In the genomic region with DNA sequence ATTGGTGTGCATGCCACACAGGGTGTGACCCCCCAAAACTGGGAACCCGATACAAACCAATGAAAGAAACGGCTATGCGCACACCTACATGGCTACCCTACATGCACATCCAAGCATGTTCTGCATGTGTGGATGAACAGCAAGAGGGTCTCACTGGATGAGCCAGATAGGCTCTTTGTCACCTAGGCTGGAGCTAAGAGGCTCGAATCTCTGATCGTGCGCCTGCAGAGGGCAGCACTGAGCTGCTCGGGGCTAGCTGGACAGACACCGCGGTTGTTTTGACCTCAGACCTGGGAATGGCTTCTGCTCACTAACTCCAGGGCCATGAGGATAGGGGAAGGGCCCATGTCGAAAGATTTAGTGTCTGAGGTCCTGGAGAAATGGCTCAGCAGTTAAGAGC, we compare ENCODE assay signal across 10 mouse cellular contexts. TPM values are rescaled to one million over a fixed set of nuclear protein-coding genes. Genes with fewer than 3 reads are reported as not detected.
DNase-seq lines count a peak whose midpoint lies in the region; ATAC-seq lines count a peak whose summit lies in the region.
"Had no signal": no experiment of that assay in that cellular context is flagged by ENCODE, and none has a peak within 500 bp of the region (broad histone marks: within the 10 kb centered on the region; RNA-seq: fewer than 3 reads in every experiment).

No protein-coding gene starts in this region.

- ATAC-seq in cerebellum, adult (ENCODE audit: insufficient number of reproducible peaks, low FRiP score, low TSS enrichment) = no peak
- peak; percentile 37; the same call in 1 of the 2 replicates for ATAC-seq in forebrain, embryonic 15.5 days (replicated peaks)
- ATAC-seq in hindbrain, embryonic 14.5 days (ENCODE audit: low FRiP score) = peak; percentile 17; the same call in 1 of the 2 replicates
- 0 out of 2 replicates have a peak, but pooled peaks have one; percentile 49 for ATAC-seq in midbrain, embryonic 15.5 days (replicated peaks)
- ATAC-seq: Patski had no signal

- H3K4me3 ChIP-seq in forebrain, embryonic 15.5 days = no peak overlapping the region
- no peak overlapping the region for H3K4me3 ChIP-seq in hindbrain, embryonic 14.5 days (replicated peaks; ENCODE audit: low read length)
- no peak overlapping the region for H3K4me3 ChIP-seq in midbrain, embryonic 15.5 days
- H3K4me3 ChIP-seq: lung, embryonic 15.5 days had no signal

- no peak overlapping the region for H3K9ac ChIP-seq in forebrain, embryonic 15.5 days (replicated peaks)
- H3K9ac ChIP-seq in hindbrain, embryonic 14.5 days = no peak overlapping the region
- no peak overlapping the region for H3K9ac ChIP-seq in midbrain, embryonic 15.5 days
- H3K9ac ChIP-seq: lung, embryonic 15.5 days had no signal

- H3K27ac ChIP-seq in forebrain, embryonic 15.5 days (replicated peaks) = no peak overlapping the region
- H3K27ac ChIP-seq in hindbrain, embryonic 14.5 days = no peak overlapping the region
- H3K27ac ChIP-seq in midbrain, embryonic 15.5 days = no peak overlapping the region
- H3K27ac ChIP-seq: lung, embryonic 15.5 days had no signal

- no peaks in the 10 kb centered on the region for H3K9me3 ChIP-seq in forebrain, embryonic 15.5 days
- H3K9me3 ChIP-seq in hindbrain, embryonic 14.5 days (ENCODE audit: control insufficient read depth, low read length) = no peaks in the 10 kb centered on the region
- H3K9me3 ChIP-seq in midbrain, embryonic 15.5 days = no peaks in the 10 kb centered on the region
- H3K9me3 ChIP-seq: lung, embryonic 15.5 days had no signal

- H3K36me3 ChIP-seq in forebrain, embryonic 15.5 days = no peaks in the 10 kb centered on the region
- H3K36me3 ChIP-seq in hindbrain, embryonic 14.5 days (replicated peaks; ENCODE audit: control insufficient read depth, insufficient read depth) = no peaks in the 10 kb centered on the region
- no peaks in the 10 kb centered on the region for H3K36me3 ChIP-seq in midbrain, embryonic 15.5 days (replicated peaks)
- H3K36me3 ChIP-seq: lung, embryonic 15.5 days had no signal

- DNase-seq in cerebellum, adult 11 months = peak; percentile 45
- DNase-seq in c-Kit-positive CD71-negative TER-119-negative erythroid progenitor cells, embryonic 14.5 days (ENCODE audit: low read depth) = peak; percentile 73
- DNase-seq in hindbrain, embryonic 14.5 days (ENCODE audit: low spot score) = peak; percentile 78
- peak; percentile 44 to 53 for DNase-seq in left cerebral cortex, postnatal 25 days (ENCODE audit: low spot score in 2 of 2)
- peak; percentile 19 to 68 for DNase-seq in spleen, adult 18-20 months

- no peaks in the 10 kb centered on the region for H3K27me3 ChIP-seq in forebrain, embryonic 15.5 days
- no peaks in the 10 kb centered on the region for H3K27me3 ChIP-seq in hindbrain, embryonic 14.5 days (ENCODE audit: control insufficient read depth, insufficient read depth, low read length)
- no peaks in the 10 kb centered on the region for H3K27me3 ChIP-seq in midbrain, embryonic 15.5 days (replicated peaks)
- H3K27me3 ChIP-seq: lung, embryonic 15.5 days; Patski had no signal

- intact Hi-C loops in left cerebral cortex, postnatal 25 days (cut with DNase I) = loop anchor here (1.0 to 10.0 kb wide), 5 partner anchors 82 to 900 kb away; no protein-coding TSS in a partner anchor

- H3K4me1 ChIP-seq in forebrain, embryonic 15.5 days = peaks cover 3% of the 10 kb centered on the region; the same call in 1 of the 2 replicates
- H3K4me1 ChIP-seq in hindbrain, embryonic 14.5 days (replicated peaks; ENCODE audit: control insufficient read depth, insufficient read depth, low read length) = no peaks in the 10 kb centered on the region
- H3K4me1 ChIP-seq in midbrain, embryonic 15.5 days = peaks cover 2% of the 10 kb centered on the region; the same call in 1 of the 2 replicates

- 24% methylated on average over 10 of the region's 10 CpGs for WGBS in forebrain, embryonic 15.5 days
- 25% methylated on average over 10 of the region's 10 CpGs for WGBS in hindbrain, embryonic 14.5 days
- WGBS in midbrain, embryonic 15.5 days = 26% methylated on average over 10 of the region's 10 CpGs

- H3K4me2 ChIP-seq in forebrain, embryonic 15.5 days (replicated peaks) = no peak overlapping the region
- no peak overlapping the region for H3K4me2 ChIP-seq in hindbrain, embryonic 14.5 days (replicated peaks)
- H3K4me2 ChIP-seq in midbrain, embryonic 15.5 days = no peak overlapping the region
- H3K4me2 ChIP-seq: lung, embryonic 15.5 days had no signal

RNA-seq across cellular contexts. Expression of a gene that starts 12.9 kb away (rescaled TPM):
- not detected in 2 replicates for polyA plus RNA-seq in forebrain, embryonic 15.5 days (2015; fragmentation: Nextera tagmentation; extraction: Ambion mirVana)
- polyA plus RNA-seq in hindbrain, embryonic 14.5 days (2014; fragmentation: Nextera tagmentation; extraction: Ambion mirVana) = not detected in 2 replicates
- not detected for total RNA-seq in left cerebral cortex, postnatal 25 days (2021)
- not detected in 2 replicates for polyA plus RNA-seq in midbrain, embryonic 15.5 days (2015; fragmentation: Nextera tagmentation; extraction: Ambion mirVana)
- polyA plus RNA-seq: lung, embryonic 15.5 days had no signal

RNA-seq across cellular contexts. Expression of a gene that starts 21.7 kb away (rescaled TPM):
- 0.31 TPM in 1 of 2 replicates, not detected in the other for polyA plus RNA-seq in forebrain, embryonic 15.5 days (2015; fragmentation: Nextera tagmentation; extraction: Ambion mirVana)
- 0.13 and 0.16 TPM in 2 replicates for polyA plus RNA-seq in hindbrain, embryonic 14.5 days (2014; fragmentation: Nextera tagmentation; extraction: Ambion mirVana)
- under 1 TPM in 1 of 2 experiments, not detected in 1; 0.30 TPM for total RNA-seq in left cerebral cortex, postnatal 25 days (2021)
- 1.1 TPM in 1 of 2 replicates, not detected in the other for polyA plus RNA-seq in midbrain, embryonic 15.5 days (2015; fragmentation: Nextera tagmentation; extraction: Ambion mirVana)

RNA-seq across cellular contexts. Expression of a gene that starts 33.8 kb away (rescaled TPM):
- not detected in 2 replicates for polyA plus RNA-seq in forebrain, embryonic 15.5 days (2015; fragmentation: Nextera tagmentation; extraction: Ambion mirVana)
- not detected in 2 replicates for polyA plus RNA-seq in hindbrain, embryonic 14.5 days (2014; fragmentation: Nextera tagmentation; extraction: Ambion mirVana)
- not detected for total RNA-seq in left cerebral cortex, postnatal 25 days (2021)
- polyA plus RNA-seq in midbrain, embryonic 15.5 days (2015; fragmentation: Nextera tagmentation; extraction: Ambion mirVana) = not detected in 2 replicates
- polyA plus RNA-seq: lung, embryonic 15.5 days; Patski had no signal

RNA-seq across cellular contexts. Expression of a gene that starts 37.1 kb away (rescaled TPM):
- 1,252 and 1,271 TPM in 2 replicates for polyA plus RNA-seq in forebrain, embryonic 15.5 days (2015; fragmentation: Nextera tagmentation; extraction: Ambion mirVana)
- 1,239 and 1,372 TPM in 2 replicates for polyA plus RNA-seq in hindbrain, embryonic 14.5 days (2014; fragmentation: Nextera tagmentation; extraction: Ambion mirVana)
- 100 to 1,000 TPM; 820 to 888 TPM for total RNA-seq in left cerebral cortex, postnatal 25 days (2021)
- polyA plus RNA-seq in midbrain, embryonic 15.5 days (2015; fragmentation: Nextera tagmentation; extraction: Ambion mirVana) = 1,086 and 1,110 TPM in 2 replicates

RNA-seq across cellular contexts. Expression of a gene that starts 51.7 kb away (rescaled TPM):
- polyA plus RNA-seq in forebrain, embryonic 15.5 days (2015; fragmentation: Nextera tagmentation; extraction: Ambion mirVana) = 0.57 and 0.78 TPM in 2 replicates
- 0.50 TPM in 1 of 2 replicates, not detected in the other for polyA plus RNA-seq in hindbrain, embryonic 14.5 days (2014; fragmentation: Nextera tagmentation; extraction: Ambion mirVana)
- not detected for total RNA-seq in left cerebral cortex, postnatal 25 days (2021)
- polyA plus RNA-seq in midbrain, embryonic 15.5 days (2015; fragmentation: Nextera tagmentation; extraction: Ambion mirVana) = 2.0 and 2.3 TPM in 2 replicates
- polyA plus RNA-seq: lung, embryonic 15.5 days; Patski had no signal
